Comparison of ENCODE assay signal across 8 mouse cellular contexts in the genomic region with DNA sequence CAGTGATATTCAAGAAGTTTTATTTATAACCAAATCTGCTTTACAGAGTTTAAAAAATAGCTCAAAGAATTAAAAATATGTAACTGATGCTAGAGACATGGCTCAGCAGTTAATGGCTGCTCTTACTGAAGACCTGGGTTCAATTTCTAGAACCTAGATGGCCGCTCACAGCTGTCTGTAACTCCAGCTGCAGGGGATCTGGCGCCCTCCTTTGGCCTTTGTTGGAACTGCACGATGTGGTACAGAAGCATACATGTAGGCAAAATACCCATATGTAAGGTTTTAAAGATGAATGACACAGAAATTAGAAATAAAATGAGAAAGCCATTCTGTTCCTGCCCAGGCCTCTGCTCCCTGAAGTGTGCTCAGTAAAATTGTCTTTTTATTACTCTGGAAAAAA. TPM values are rescaled to one million over a fixed set of nuclear protein-coding genes. Genes with fewer than 3 reads are reported as not detected.
A peak's percentile ranks its signal among the peaks of the same experiment; 100 is the strongest.
DNase-seq lines count a peak whose midpoint lies in the region; ATAC-seq and TF ChIP-seq lines count a peak whose summit lies in the region.

No protein-coding gene starts in this region.

- peak; percentile 58 for TF ChIP-seq CTCF in cortical plate, adult 2 months (IDR thresholded peaks at IDR 0.05; ENCODE audit: extremely low read depth, insufficient read depth, low read length)

- no peaks in the 10 kb centered on the region for H3K27me3 ChIP-seq in liver, embryonic 12.5 days (replicated peaks)

- no peak for TF ChIP-seq POLR2A in cortical plate, adult 2 months (IDR thresholded peaks at IDR 0.05; ENCODE audit: extremely low read depth, insufficient read depth, low read length)

- WGBS in liver, embryonic 12.5 days (ENCODE audit: insufficient replicate concordance), result 7% methylated on average over 3 of the region's 3 CpGs

- ATAC-seq in liver, embryonic 12.5 days, result no peak
- peak; percentile 68 for ATAC-seq in monocyte, adult 5-6 weeks (replicated peaks; ENCODE audit: insufficient number of reproducible peaks, low FRiP score, low TSS enrichment, poor library complexity, severe bottlenecking)

- H3K4me1 ChIP-seq in liver, embryonic 12.5 days, result no peaks in the 10 kb centered on the region
- H3K4me1 ChIP-seq in cortical plate, adult 2 months (ENCODE audit: control insufficient read depth, insufficient read depth, low read length), result no peaks in the 10 kb centered on the region

- peak; percentile 74 for DNase-seq in liver
- peak; percentile 49 for DNase-seq in R1 (ENCODE audit: low read depth, low spot score)
- peak; percentile 59 to 77 for DNase-seq in heart, postnatal 36 days
- DNase-seq in left cerebral cortex, adult 8-10 months (ENCODE audit: low spot score in 2 of 2), result peak; percentile 14 to 39
- DNase-seq in thymus, postnatal 14 days, result peak; percentile 80

- H3K9me3 ChIP-seq in liver, embryonic 12.5 days (replicated peaks), result no peaks in the 10 kb centered on the region

- no peak overlapping the region for H3K9ac ChIP-seq in liver, embryonic 12.5 days

- intact Hi-C loops in heart, postnatal 36 days (cut with DNase I), result loop anchor here (2.0 to 10.0 kb wide), 2 partner anchors 116 to 736 kb away; no protein-coding TSS in a partner anchor

- H3K27ac ChIP-seq in liver, embryonic 12.5 days, result no peak overlapping the region
- H3K27ac ChIP-seq in cortical plate, adult 2 months (ENCODE audit: insufficient read depth, low read length), result no peak overlapping the region

- no peak overlapping the region for H3K4me2 ChIP-seq in liver, embryonic 12.5 days

- H3K36me3 ChIP-seq in liver, embryonic 12.5 days, result no peaks in the 10 kb centered on the region

- no peak overlapping the region for H3K4me3 ChIP-seq in liver, embryonic 12.5 days
- H3K4me3 ChIP-seq in cortical plate, adult 2 months (ENCODE audit: insufficient read depth, low read length), result no peak overlapping the region

RNA-seq across cellular contexts. Expression of a gene that starts 23.3 kb away (rescaled TPM):
- 2.1 TPM in 2 replicates for polyA plus RNA-seq in liver, embryonic 12.5 days (2016; fragmentation: Nextera tagmentation; extraction: Ambion mirVana)
- 12.5 and 12.7 TPM in 2 replicates for polyA plus RNA-seq in cortical plate, adult 2 months (2012; rRNA removed)
- total RNA-seq in heart, postnatal 36 days (2021), result 1 to 10 TPM; 2.6 to 2.7 TPM
- 10 to 100 TPM; 11.5 to 12.5 (median 12.2) TPM for total RNA-seq in left cerebral cortex, adult 8-10 months (2022)
- 24.5 to 27.2 TPM (median 25.1 TPM) in 3 replicates for total RNA-seq in monocyte, adult 5-6 weeks (2017)

Comparison
In these comparisons a context has a peak if more than half of its experiments do, and no peak if none do; other contexts are left out.
1. DNase-seq: peak in every context shown above with its lines; median percentile 80 in thymus, postnatal 14 days; 74 in liver; 68 in heart, postnatal 36 days; 49 in R1; 26 in left cerebral cortex, adult 8-10 months.